Mouse (Mus musculus): ENCODE results near the gene Slc35g3.

DNA sequence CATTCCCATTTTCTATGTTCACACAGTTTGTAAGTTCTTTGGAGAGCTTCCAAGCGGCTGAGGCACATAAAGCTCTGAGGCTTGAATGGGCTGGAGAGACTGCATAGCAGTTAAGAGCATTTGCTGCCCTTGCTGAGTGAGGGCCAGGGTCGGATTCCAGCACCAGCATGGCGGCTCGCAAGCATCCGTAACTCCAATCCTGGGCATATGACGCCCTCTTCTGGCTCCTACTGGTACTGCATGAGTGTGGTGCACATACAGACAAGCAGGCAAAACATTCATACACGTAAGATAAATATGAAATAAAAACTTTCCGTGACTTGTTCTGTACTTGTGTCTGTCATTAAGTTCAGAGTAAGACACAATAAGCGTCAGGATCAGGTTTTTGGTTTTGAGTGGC lies 46.3 kb downstream of the Slc35g3 start:
- TF ChIP-seq CTCF (IDR thresholded peaks at IDR 0.05; ENCODE audit: insufficient read depth, low read length) (peak; percentile 61), POLR2A (IDR thresholded peaks at IDR 0.05; ENCODE audit: borderline replicate concordance, extremely low read depth, low read depth, low read length) (no peak)

Measured in lung, adult 2 months (tissue).